Mouse (Mus musculus) myocyte (in vitro differentiated cells): ENCODE data around the gene Ociad2.

Experiments
- CEBPB ChIP-seq: IDR thresholded peaks from 2 replicates; pipeline ENCODE4 v1.6.1; 2011; ENCODE audit warnings: mild to moderate bottlenecking, moderate library complexity; ENCODE audit not compliant: poor library complexity, insufficient read depth, severe bottlenecking
- E2F4 ChIP-seq: IDR thresholded peaks from one replicate; pipeline ENCODE4 v1.6.1; 2011; ENCODE audit warnings: mild to moderate bottlenecking, control low read depth, moderate library complexity; ENCODE audit not compliant: insufficient read depth
- MAX ChIP-seq: IDR thresholded peaks from one replicate; pipeline ENCODE4 v1.6.1; 2011; ENCODE audit warnings: low read depth, mild to moderate bottlenecking, control low read depth
- MYOD1 ChIP-seq, 3 experiments: IDR thresholded peaks; one replicate each; pipeline ENCODE4 v1.6.1; 2011; ENCODE audit warnings: control low read depth in 2 of 3, low read depth in 2 of 3, mild to moderate bottlenecking in 2 of 3, moderate library complexity in 1 of 3; ENCODE audit not compliant: insufficient read length in 2 of 3, control insufficient read depth in 1 of 3
- MYOG ChIP-seq, 3 experiments: IDR thresholded peaks; one replicate each; pipeline ENCODE4 v1.6.1; 2011; ENCODE audit warnings: control low read depth in 2 of 3, low read depth in 2 of 3, mild to moderate bottlenecking in 2 of 3; ENCODE audit not compliant: insufficient read length in 2 of 3, control insufficient read depth in 1 of 3, insufficient read depth in 1 of 3
- POLR2A ChIP-seq: IDR thresholded peaks from one replicate; pipeline ENCODE4 v1.6.1; 2011; ENCODE audit warnings: low read depth, mild to moderate bottlenecking, control low read depth, moderate library complexity; ENCODE audit not compliant: insufficient read length
- POLR2AphosphoS2 ChIP-seq: IDR thresholded peaks from one replicate; pipeline ENCODE4 v1.6.1; 2011; ENCODE audit warnings: low read depth, control low read depth; ENCODE audit not compliant: insufficient read length
- REST ChIP-seq: IDR thresholded peaks from one replicate; pipeline ENCODE4 v1.6.1; 2011; ENCODE audit warnings: mild to moderate bottlenecking, control low read depth, moderate library complexity; ENCODE audit not compliant: insufficient read depth, insufficient read length
- TCF3 ChIP-seq: IDR thresholded peaks from one replicate; pipeline ENCODE4 v1.6.1; 2011; ENCODE audit warnings: low read depth, control low read depth; ENCODE audit not compliant: insufficient read length

DNA sequence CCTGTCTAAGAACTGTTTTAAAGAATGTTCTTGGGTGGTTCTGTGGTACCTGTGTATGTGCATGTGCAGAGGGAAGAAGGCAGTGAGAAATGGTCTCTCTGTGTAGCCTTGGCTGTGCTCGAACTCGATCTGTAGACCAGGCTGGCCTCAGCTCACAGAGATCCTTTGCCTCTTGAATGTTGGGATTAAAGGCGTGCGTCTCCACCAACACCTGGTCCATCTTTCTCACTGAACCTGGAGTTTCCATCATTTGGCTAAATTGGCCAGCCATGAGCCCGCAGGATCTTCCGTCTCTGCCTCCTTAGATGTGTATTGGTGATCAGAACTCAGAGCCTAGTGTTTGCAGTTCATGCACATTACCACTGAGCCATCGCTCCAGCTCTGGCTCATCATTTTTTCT, 45.8 kb downstream of the Ociad2 start:
- TF ChIP-seq POLR2AphosphoS2 (no peak), E2F4 (no peak), MAX (no peak), POLR2A (no peak), MYOG (IDR thresholded peaks at IDR 0.05; ENCODE audit: control insufficient read depth in 1 of 3, insufficient read depth in 1 of 3, insufficient read length in 2 of 3, low read depth in 2 of 3) (no peak), TCF3 (no peak), REST (no peak), CEBPB (no peak), MYOD1 (IDR thresholded peaks at IDR 0.05; ENCODE audit: control insufficient read depth in 1 of 3, insufficient read length in 2 of 3, low read depth in 2 of 3) (no peak)
